Mouse (Mus musculus): ENCODE data around the gene Fhdc1.

Fhdc1 gene

DNA sequence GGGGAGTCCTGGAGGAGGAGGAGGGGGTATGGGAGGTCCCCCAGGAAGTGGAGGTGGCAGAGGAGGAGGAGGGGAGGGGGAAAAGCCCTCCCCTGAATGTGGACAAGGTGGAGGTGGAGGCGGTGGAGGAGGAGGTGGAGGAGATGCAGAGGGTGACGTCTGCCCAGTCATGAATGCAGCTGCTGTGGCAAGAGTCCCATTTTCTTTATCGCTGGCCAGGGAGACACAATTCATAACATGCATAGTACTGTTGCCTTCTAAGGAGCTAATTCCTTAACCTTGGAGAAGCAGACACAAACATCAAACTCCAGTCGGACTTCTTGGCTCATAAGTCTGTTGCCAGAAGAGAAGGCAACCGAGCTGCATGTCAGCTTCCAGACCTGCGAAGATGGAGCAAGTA, 5.8 kb downstream of the Fhdc1 start:
- DNase-seq, result no peak

- peak; percentile 12 to 46 for DNase-seq
Observed at GRCm38 (mm10) chr3:84472955-84473354, 7.3 kb downstream of the Fhdc1 start.

DNA sequence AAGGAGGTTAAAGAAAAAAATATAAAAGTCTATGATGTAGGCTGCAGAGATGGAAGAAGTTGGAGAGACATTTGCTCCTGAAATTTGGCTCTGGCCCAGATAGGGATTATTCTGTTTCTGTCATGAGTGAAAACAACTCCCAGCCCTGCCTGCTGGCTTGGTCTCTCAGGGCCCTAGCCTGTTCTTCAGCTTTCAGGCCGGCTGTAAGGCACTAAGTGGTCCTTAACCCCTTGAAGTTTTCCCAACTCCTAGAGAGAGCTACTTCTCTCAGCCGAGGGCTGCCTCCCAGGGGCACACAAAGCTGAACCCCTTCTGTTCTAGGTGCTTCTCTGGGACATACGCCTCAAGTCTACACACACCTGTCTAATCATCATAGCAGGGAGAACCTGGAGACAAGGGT, 7.7 kb downstream of the Fhdc1 start:
- no peak for DNase-seq

GRCm38 (mm10) chr3:84471146-84471545, 9.1 kb downstream of the Fhdc1 start:
- no peak for DNase-seq

GRCm38 (mm10) chr3:84468111-84468453, 12.1 kb downstream of the Fhdc1 start:
- no peak for DNase-seq

DNA sequence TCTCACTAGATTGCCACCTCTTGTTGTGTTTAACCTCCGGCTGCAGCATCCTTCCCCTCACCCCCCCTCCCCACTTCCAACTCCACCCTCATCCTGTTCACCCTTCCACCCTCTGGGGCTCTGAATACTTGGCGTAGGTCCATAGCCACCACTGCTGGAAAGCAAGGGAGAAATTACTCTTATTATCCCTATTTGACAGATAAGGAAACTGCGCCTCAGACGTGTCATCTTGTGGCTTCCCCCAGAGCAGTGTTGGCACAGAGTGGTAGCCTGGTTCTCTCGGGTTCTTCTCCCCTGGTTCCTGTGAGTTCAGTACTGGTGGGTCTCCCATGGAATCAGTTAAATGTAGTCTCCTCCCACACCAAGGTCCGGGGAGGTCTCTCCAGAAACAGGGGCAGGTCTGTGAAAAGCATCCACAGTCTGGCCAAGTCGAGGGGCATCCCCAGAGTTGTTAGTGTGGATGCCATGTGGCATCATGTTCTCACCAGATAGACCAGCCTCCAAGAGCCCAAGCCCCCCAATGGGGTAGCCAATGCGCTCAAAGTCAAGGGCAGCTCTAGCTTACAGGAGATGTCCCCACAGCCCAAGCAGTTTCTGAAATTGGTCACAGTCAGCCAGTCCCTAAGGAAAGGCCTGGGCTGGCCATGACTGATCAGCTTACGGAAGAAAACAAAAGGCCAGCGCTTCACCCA, 12.7 kb downstream of the Fhdc1 start:
- peak; percentile 71 to 73 for DNase-seq

- no peak for DNase-seq
Observed at GRCm38 (mm10) chr3:84465822-84466500, 14.3 kb downstream of the Fhdc1 start.

- DNase-seq, result no peak
Observed at GRCm38 (mm10) chr3:84461687-84462086, 18.5 kb downstream of the Fhdc1 start.

DNA sequence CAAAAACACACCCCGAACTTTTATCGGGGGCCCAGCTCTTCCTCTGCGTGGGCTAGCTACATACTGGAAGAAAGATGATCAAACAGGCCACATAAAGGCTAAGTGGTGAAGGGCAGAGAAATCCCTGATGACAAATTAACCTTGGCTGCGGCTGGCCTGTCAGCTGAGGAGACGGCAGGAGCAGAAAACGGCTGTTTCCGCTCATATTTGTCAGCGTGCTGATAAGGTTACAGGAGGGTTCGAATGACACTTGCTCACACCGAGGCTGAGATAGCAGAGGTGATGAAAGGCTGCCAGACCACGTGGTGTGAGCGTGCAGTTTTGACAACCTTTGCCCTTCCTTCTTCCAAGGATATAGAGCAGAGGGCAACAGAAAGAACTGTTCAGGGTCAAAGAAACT, 19.3 kb downstream of the Fhdc1 start:
- peak; percentile 79 to 81 for DNase-seq

GRCm38 (mm10) chr3:84460499-84460898, 19.7 kb downstream of the Fhdc1 start:
- peak in 1 of 2 experiments; percentile 5 for DNase-seq

GRCm38 (mm10) chr3:84455733-84456417, 24.4 kb downstream of the Fhdc1 start:
- DNase-seq, result peak in 1 of 2 experiments; percentile 66

DNA sequence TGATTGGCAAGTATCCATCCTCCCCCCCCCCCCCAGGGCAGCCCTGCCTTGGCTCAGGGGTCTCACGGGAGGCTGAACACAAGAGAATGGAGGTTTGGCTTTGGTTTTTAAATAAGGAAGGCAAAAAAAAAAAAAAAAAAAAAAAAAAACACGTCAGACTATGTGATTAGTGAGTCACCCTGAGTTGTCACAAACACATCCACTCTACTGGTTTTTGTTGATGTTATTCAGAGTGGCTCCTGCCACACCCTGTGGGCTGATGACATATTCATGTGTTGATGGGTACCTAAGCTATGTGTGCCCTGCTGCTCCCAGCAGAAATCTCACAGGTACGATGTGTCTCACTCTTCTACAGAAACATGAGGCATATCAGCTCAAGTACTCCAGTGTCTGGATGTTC, 29.6 kb downstream of the Fhdc1 start:
- DNase-seq, result no peak

DNA sequence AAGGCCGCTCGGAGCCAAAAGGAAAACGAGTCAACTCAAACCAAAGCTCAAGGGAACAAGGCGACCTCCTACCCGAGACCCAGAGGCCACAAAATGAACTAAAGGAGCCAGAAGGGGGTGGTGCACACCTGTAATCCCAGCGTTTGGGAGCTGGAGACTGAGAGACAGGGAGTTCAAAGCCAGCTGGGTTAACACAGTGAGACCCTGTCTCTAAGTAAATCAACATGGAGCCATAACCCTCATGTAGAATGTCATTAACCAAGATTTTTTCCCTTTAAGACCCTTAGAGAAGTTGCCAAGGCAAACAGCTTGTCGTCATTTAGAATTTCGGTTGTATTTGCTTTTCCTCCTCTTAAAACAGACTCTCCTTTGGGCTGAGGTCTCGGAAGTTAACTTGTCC, 31.2 kb downstream of the Fhdc1 start:
- no peak for DNase-seq

- DNase-seq, result no peak
Observed at GRCm38 (mm10) chr3:84447803-84448202, 32.4 kb downstream of the Fhdc1 start.

DNA sequence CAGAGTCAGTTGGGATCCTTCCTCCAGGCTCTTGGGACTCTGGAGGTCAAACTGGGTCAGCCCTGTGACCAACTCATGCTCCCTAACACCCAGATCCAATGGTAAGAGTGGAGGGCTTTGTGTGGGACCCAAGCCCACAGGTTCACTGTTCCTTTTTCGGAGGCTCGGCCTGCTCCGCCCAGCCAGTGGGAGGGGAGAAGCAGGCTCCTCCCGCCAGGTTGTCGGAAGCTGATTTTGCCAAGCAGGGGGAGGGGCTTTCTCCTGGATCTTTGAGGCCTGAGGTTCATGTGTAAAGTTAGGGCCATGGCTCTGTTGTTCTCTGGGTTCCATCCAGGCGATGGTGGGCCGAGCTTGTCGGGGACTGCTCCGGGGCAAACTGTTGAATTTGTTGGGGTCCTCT, 34.4 kb downstream of the Fhdc1 start:
- no peak for DNase-seq

DNA sequence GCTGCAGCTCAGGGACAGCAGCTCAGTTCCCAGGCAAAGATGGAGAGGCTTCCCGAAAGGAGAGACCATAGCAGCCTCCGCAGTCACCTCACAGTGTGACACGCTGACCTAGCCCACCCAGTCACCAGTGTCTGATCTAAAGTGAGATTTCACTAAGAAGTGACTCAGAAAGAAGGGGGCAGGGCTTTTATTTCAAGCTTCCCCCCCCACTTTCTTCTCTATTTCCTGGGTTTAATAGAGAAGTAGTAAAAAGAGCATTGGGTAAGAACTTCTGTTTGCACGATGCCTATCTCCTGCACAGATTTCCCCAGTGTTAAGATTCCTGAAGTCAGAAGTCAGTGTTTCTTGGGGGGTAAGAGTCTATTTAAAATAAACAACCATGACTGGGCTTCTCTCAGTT, 37.3 kb downstream of the Fhdc1 start:
- no peak for DNase-seq

GRCm38 (mm10) chr3:84439431-84440210, 40.6 kb downstream of the Fhdc1 start:
- DNase-seq, result no peak

- no peak for DNase-seq
Observed at GRCm38 (mm10) chr3:84438840-84439239, 41.4 kb downstream of the Fhdc1 start.

DNA sequence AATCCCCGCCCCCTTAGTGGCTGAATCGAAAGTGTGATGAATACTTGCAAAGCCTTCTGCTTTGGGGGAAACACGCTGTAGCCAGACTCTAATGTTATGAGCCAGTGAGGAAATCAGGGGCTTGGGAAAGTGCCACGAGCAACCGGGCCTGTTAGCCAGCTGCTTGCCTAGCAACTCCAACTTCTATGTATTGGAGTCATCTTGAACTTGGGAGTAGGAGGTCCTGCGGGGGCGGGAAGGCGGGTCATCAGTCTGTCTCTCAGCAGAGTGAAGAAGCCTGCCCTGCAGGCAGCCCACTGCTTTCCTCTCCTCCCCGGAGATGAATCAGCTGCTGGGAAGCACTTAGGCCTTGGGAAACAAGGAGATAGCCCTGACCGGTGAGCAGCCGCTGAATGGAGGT, 42.1 kb downstream of the Fhdc1 start:
- DNase-seq, result peak; percentile 24 to 30

- DNase-seq, result no peak
Observed at GRCm38 (mm10) chr3:84436947-84437346, 43.3 kb downstream of the Fhdc1 start.

DNA sequence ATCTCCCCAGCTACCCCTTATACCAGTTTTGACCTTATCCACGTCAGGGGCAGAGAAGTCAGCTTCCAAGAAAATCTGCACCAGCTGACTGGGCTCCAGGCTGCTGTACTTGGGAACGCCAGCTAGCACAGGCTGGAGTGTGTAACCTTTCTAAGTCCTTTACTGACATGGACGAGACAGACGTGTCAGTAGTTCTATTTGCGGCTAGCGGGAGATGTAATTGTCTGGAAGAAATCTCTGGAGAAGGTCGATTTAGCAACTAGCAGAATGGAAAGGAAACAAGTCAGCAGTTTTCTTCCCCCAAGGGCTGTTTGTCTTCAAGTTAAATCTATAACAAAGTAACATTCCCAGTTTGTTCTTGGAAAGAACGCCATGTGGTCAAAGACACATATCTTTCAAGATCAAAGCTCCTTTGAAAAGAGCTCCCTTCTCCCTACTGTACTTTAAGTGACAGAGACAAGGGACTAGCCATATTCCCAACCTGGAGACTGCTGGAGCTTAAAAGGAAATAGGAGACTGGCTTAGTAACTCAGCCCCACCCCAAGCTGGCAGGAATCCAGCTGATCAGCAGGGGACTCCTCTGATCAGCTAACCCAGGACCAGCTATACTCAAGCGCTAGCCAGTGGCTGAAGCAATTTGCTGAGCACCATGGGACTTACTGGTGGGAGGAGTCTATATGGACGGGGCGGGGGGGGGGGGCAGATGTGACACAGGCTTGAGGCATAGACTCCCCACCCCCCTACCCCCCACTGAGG, 44.8 kb downstream of the Fhdc1 start:
- peak; percentile 37 to 67 for DNase-seq

GRCm38 (mm10) chr3:84432797-84433445, 47.3 kb downstream of the Fhdc1 start:
- no peak for DNase-seq

Measured in kidney, postnatal 36 days (tissue).